Mouse (Mus musculus): ENCODE results near the gene Mrpl33. TPM values are rescaled to one million over a fixed set of nuclear protein-coding genes. Genes with fewer than 3 reads are reported as not detected.
A peak's percentile ranks its signal among the peaks of the same experiment; 100 is the strongest.

The Mrpl33 gene
- polyA plus RNA-seq, 1 experiment = 81.9 TPM

- Histone ChIP-seq H3K4me3 (replicated peaks; ENCODE audit: insufficient read depth, low read depth, low read length) (no peak overlapping the region), H3K27ac (ENCODE audit: insufficient read depth, low read length) (no peak overlapping the region), H3K27me3 (ENCODE audit: control insufficient read depth, insufficient read depth, low read length) (no peaks in the 10 kb centered on the region), H3K4me1 (ENCODE audit: control insufficient read depth, insufficient read depth, low read length) (0 out of 2 replicates have a peak, but pooled peaks cover 3% of the 10 kb centered on the region)
- no peak for TF ChIP-seq CTCF (IDR thresholded peaks at IDR 0.05; ENCODE audit: borderline replicate concordance, insufficient read depth, low read depth, low read length)
- no peak for DNase-seq
- 60% methylated on average over 7 of the region's 7 CpGs for WGBS
Observed at GRCm38 (mm10) chr5:31566026-31566425, 30.7 kb upstream of the Mrpl33 start.

- H3K4me1 ChIP-seq (ENCODE audit: control insufficient read depth, insufficient read depth, low read length) = peaks cover 6% of the 10 kb centered on the region; the same call in 1 of the 2 replicates
- WGBS = 44% methylated on average over 3 of the region's 3 CpGs
- H3K27me3 ChIP-seq (ENCODE audit: control insufficient read depth, insufficient read depth, low read length) = no peaks in the 10 kb centered on the region
- H3K4me3 ChIP-seq (replicated peaks; ENCODE audit: insufficient read depth, low read depth, low read length) = no peak overlapping the region
- TF ChIP-seq CTCF (IDR thresholded peaks at IDR 0.05; ENCODE audit: borderline replicate concordance, insufficient read depth, low read depth, low read length) = no peak
- TF ChIP-seq POLR2A (IDR thresholded peaks at IDR 0.05; ENCODE audit: borderline replicate concordance, insufficient read depth, low read length) = no peak
- no peak overlapping the region for H3K27ac ChIP-seq (ENCODE audit: insufficient read depth, low read length)
- no peak for DNase-seq
Observed at GRCm38 (mm10) chr5:31566457-31566856, 30.3 kb upstream of the Mrpl33 start.

- no peak for DNase-seq
- WGBS = 88% methylated on average over 5 of the region's 5 CpGs
- no peak overlapping the region for H3K4me3 ChIP-seq (replicated peaks; ENCODE audit: insufficient read depth, low read depth, low read length)
- TF ChIP-seq POLR2A (IDR thresholded peaks at IDR 0.05; ENCODE audit: borderline replicate concordance, insufficient read depth, low read length) (no peak), CTCF (IDR thresholded peaks at IDR 0.05; ENCODE audit: borderline replicate concordance, insufficient read depth, low read depth, low read length) (no peak)
- H3K4me1 ChIP-seq (ENCODE audit: control insufficient read depth, insufficient read depth, low read length) = peaks cover 9% of the 10 kb centered on the region; the same call in 1 of the 2 replicates
- H3K27me3 ChIP-seq (ENCODE audit: control insufficient read depth, insufficient read depth, low read length) = no peaks in the 10 kb centered on the region
- H3K27ac ChIP-seq (ENCODE audit: insufficient read depth, low read length) = no peak overlapping the region
Observed at GRCm38 (mm10) chr5:31567951-31568657, 28.6 kb upstream of the Mrpl33 start.

GRCm38 (mm10) chr5:31571023-31571608 lies 25.6 kb upstream of the Mrpl33 start:
- peaks cover 9% of the 10 kb centered on the region; the same call in 1 of the 2 replicates for H3K4me1 ChIP-seq (ENCODE audit: control insufficient read depth, insufficient read depth, low read length)
- peak overlapping the region; percentile 40 for H3K4me3 ChIP-seq (replicated peaks; ENCODE audit: insufficient read depth, low read depth, low read length)
- H3K27me3 ChIP-seq (ENCODE audit: control insufficient read depth, insufficient read depth, low read length) = no peaks in the 10 kb centered on the region
- TF ChIP-seq POLR2A (IDR thresholded peaks at IDR 0.05; ENCODE audit: borderline replicate concordance, insufficient read depth, low read length) = no peak
- no peak for TF ChIP-seq CTCF (IDR thresholded peaks at IDR 0.05; ENCODE audit: borderline replicate concordance, insufficient read depth, low read depth, low read length)
- no peak overlapping the region for H3K27ac ChIP-seq (ENCODE audit: insufficient read depth, low read length)
- 10% methylated on average over 20 of the region's 20 CpGs for WGBS
- DNase-seq = peak; percentile 70 to 73

GRCm38 (mm10) chr5:31573722-31574121 lies 23.0 kb upstream of the Mrpl33 start:
- Histone ChIP-seq H3K27ac (ENCODE audit: insufficient read depth, low read length) (no peak overlapping the region), H3K4me1 (ENCODE audit: control insufficient read depth, insufficient read depth, low read length) (peaks cover 9% of the 10 kb centered on the region; the same call in 1 of the 2 replicates), H3K4me3 (replicated peaks; ENCODE audit: insufficient read depth, low read depth, low read length) (no peak overlapping the region), H3K27me3 (ENCODE audit: control insufficient read depth, insufficient read depth, low read length) (no peaks in the 10 kb centered on the region)
- TF ChIP-seq CTCF (IDR thresholded peaks at IDR 0.05; ENCODE audit: borderline replicate concordance, insufficient read depth, low read depth, low read length) (no peak), POLR2A (IDR thresholded peaks at IDR 0.05; ENCODE audit: borderline replicate concordance, insufficient read depth, low read length) (no peak)
- DNase-seq = no peak
- WGBS = 95% methylated on average over 3 of the region's 3 CpGs

- Histone ChIP-seq H3K27ac (ENCODE audit: insufficient read depth, low read length) (no peak overlapping the region), H3K4me1 (ENCODE audit: control insufficient read depth, insufficient read depth, low read length) (peaks cover 2% of the 10 kb centered on the region; the same call in 1 of the 2 replicates), H3K4me3 (replicated peaks; ENCODE audit: insufficient read depth, low read depth, low read length) (no peak overlapping the region), H3K27me3 (ENCODE audit: control insufficient read depth, insufficient read depth, low read length) (no peaks in the 10 kb centered on the region)
- TF ChIP-seq POLR2A (IDR thresholded peaks at IDR 0.05; ENCODE audit: borderline replicate concordance, insufficient read depth, low read length) (no peak), CTCF (IDR thresholded peaks at IDR 0.05; ENCODE audit: borderline replicate concordance, insufficient read depth, low read depth, low read length) (no peak)
- WGBS = 60% methylated on average over 7 of the region's 7 CpGs
- no peak for DNase-seq
Observed at GRCm38 (mm10) chr5:31576539-31576975, 20.2 kb upstream of the Mrpl33 start.

- H3K27me3 ChIP-seq (ENCODE audit: control insufficient read depth, insufficient read depth, low read length) = no peaks in the 10 kb centered on the region
- 61% methylated on average over 6 of the region's 6 CpGs for WGBS
- H3K4me3 ChIP-seq (replicated peaks; ENCODE audit: insufficient read depth, low read depth, low read length) = no peak overlapping the region
- H3K27ac ChIP-seq (ENCODE audit: insufficient read depth, low read length) = no peak overlapping the region
- no peaks in the 10 kb centered on the region for H3K4me1 ChIP-seq (ENCODE audit: control insufficient read depth, insufficient read depth, low read length)
- no peak for TF ChIP-seq CTCF (IDR thresholded peaks at IDR 0.05; ENCODE audit: borderline replicate concordance, insufficient read depth, low read depth, low read length)
- TF ChIP-seq POLR2A (IDR thresholded peaks at IDR 0.05; ENCODE audit: borderline replicate concordance, insufficient read depth, low read length) = no peak
- DNase-seq = no peak
Observed at GRCm38 (mm10) chr5:31581263-31581662, 15.5 kb upstream of the Mrpl33 start.

GRCm38 (mm10) chr5:31581932-31582331 lies 14.8 kb upstream of the Mrpl33 start:
- no peaks in the 10 kb centered on the region for H3K27me3 ChIP-seq (ENCODE audit: control insufficient read depth, insufficient read depth, low read length)
- no peak for TF ChIP-seq CTCF (IDR thresholded peaks at IDR 0.05; ENCODE audit: borderline replicate concordance, insufficient read depth, low read depth, low read length)
- no peak for TF ChIP-seq POLR2A (IDR thresholded peaks at IDR 0.05; ENCODE audit: borderline replicate concordance, insufficient read depth, low read length)
- 34% methylated on average over 3 of the region's 3 CpGs for WGBS

More at GRCm38 (mm10) chr5:31581932-31582331, 14.8 kb upstream of the Mrpl33 start:
- Histone ChIP-seq H3K4me3 (replicated peaks; ENCODE audit: insufficient read depth, low read depth, low read length) (no peak overlapping the region), H3K27ac (ENCODE audit: insufficient read depth, low read length) (no peak overlapping the region), H3K4me1 (ENCODE audit: control insufficient read depth, insufficient read depth, low read length) (no peaks in the 10 kb centered on the region)
- no peak for DNase-seq
